Mouse (Mus musculus) ES-Bruce4 (cell line): Measurements from ENCODE around the gene Slc27a2.

Experiments used
- CTCF ChIP-seq: IDR thresholded peaks from one replicate; pipeline ENCODE4 v1.8.1; 2011; ENCODE audit warnings: low read depth, low read length
- POLR2A ChIP-seq: IDR thresholded peaks from one replicate; pipeline ENCODE4 v1.8.1; 2011; ENCODE audit warnings: low read length; ENCODE audit not compliant: insufficient read depth

DNA sequence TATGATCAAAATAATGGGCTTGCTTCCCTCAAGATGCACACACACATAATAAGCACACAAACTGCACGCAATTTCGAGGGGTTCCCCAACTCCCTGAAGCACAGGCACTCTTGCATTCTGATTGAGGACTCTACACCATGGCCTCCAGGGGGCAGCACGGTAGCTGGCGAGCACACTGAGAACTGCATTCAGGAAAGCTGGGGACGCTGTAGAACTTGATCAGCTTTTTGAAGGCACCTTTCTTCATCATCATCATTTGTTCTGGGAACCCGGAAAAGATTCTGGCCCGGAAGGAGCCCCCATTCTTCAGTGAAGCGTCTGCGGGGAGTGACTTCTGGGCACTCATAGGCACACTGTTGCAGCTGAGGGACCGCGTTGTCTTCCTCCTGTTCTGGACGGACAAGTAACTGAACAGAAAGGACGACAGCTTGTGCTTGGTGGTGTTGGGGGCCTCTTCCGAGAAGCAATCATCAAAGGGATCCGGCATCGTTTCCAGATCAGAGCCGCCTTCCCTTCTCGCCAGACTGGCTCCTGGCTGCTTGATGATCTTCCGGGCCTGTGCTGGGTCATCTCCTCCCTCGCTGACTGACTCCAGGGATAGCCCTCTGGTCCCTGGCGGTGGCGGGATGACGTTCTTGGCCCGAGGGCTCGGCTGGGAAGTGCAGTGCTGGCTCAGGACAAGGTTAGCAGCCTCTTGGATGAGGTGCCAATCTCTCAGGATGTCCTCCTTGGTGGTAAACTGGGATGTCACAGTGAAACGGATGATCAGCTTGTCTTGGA is 41.8 kb downstream of the Slc27a2 start:
- TF ChIP-seq CTCF = peak; percentile 90
- no peak for TF ChIP-seq POLR2A
